23 mouse cellular contexts compared by ENCODE assay signal in genomic region chr9:41915571-41915970, GRCm38 (mm10).
DNase-seq lines count a peak whose midpoint lies in the region; ATAC-seq and TF ChIP-seq lines count a peak whose summit lies in the region.
"Had no signal": no experiment of that assay in that cellular context is flagged by ENCODE, and none has a peak within 500 bp of the region (broad histone marks: within the 10 kb centered on the region; RNA-seq: fewer than 3 reads in every experiment).

No protein-coding gene starts in this region.

- no peak for DNase-seq in hindbrain, embryonic 14.5 days (ENCODE audit: low spot score)
- no peak for DNase-seq in hindbrain, embryonic 10.5 days (ENCODE audit: low spot score)
- peak; percentile 56 for DNase-seq in brain, embryonic 14.5 days (ENCODE audit: low read depth)
- no peak for DNase-seq in midbrain, postnatal 0 days (ENCODE audit: low spot score)
- DNase-seq in spleen, postnatal 4 days (ENCODE audit: low spot score in 2 of 2) = no peak
- no peak for DNase-seq in right cerebral cortex, postnatal 4 days
- DNase-seq: adrenal gland, adult 2 months; cerebellum, postnatal 10 days; heart, postnatal 14 days; kidney, adult 9 months; kidney, postnatal 25 days; lung, adult 18-20 months; right cerebral cortex, postnatal 14 days; thymus, adult 18-20 months; thymus, postnatal 4 days had no signal

- no peak overlapping the region for H3K4me2 ChIP-seq in hindbrain, embryonic 14.5 days (replicated peaks)
- H3K4me2 ChIP-seq in forebrain, embryonic 16.5 days (ENCODE audit: low read length) = no peak overlapping the region
- H3K4me2 ChIP-seq in midbrain, postnatal 0 days (ENCODE audit: low read depth, low read length, poor library complexity, severe bottlenecking) = no peak overlapping the region
- H3K4me2 ChIP-seq: embryonic facial prominence, embryonic 13.5 days; heart, embryonic 11.5 days; intestine, embryonic 15.5 days; liver, embryonic 11.5 days; stomach, embryonic 15.5 days had no signal

- H3K36me3 ChIP-seq in hindbrain, embryonic 14.5 days (replicated peaks; ENCODE audit: control insufficient read depth, insufficient read depth) = no peaks in the 10 kb centered on the region
- no peaks in the 10 kb centered on the region for H3K36me3 ChIP-seq in hindbrain, embryonic 10.5 days
- H3K36me3 ChIP-seq in forebrain, embryonic 16.5 days (ENCODE audit: control insufficient read depth, insufficient read depth) = no peaks in the 10 kb centered on the region
- H3K36me3 ChIP-seq in midbrain, postnatal 0 days (ENCODE audit: insufficient read depth, low read length) = no peaks in the 10 kb centered on the region
- H3K36me3 ChIP-seq: embryonic facial prominence, embryonic 13.5 days; intestine, embryonic 15.5 days; stomach, embryonic 15.5 days had no signal

- no peak for TF ChIP-seq POLR2A in brain, embryonic 14.5 days (IDR thresholded peaks at IDR 0.05; ENCODE audit: borderline replicate concordance, extremely low read depth, insufficient read depth, insufficient read length, poor library complexity, severe bottlenecking)

- H3K27ac ChIP-seq in hindbrain, embryonic 14.5 days = peak overlapping the region; percentile 34; the same call in 1 of the 2 replicates
- no peak overlapping the region for H3K27ac ChIP-seq in hindbrain, embryonic 10.5 days
- peak overlapping the region; percentile 16 for H3K27ac ChIP-seq in forebrain, embryonic 16.5 days (ENCODE audit: low read length)
- peak overlapping the region; percentile 13; the same call in 1 of the 2 replicates for H3K27ac ChIP-seq in midbrain, postnatal 0 days (ENCODE audit: low read depth, low read length)
- H3K27ac ChIP-seq: embryonic facial prominence, embryonic 13.5 days; intestine, embryonic 15.5 days; stomach, embryonic 15.5 days had no signal

- H3K9me3 ChIP-seq in hindbrain, embryonic 14.5 days (ENCODE audit: control insufficient read depth, low read length) = no peaks in the 10 kb centered on the region
- no peaks in the 10 kb centered on the region for H3K9me3 ChIP-seq in hindbrain, embryonic 10.5 days
- no peaks in the 10 kb centered on the region for H3K9me3 ChIP-seq in forebrain, embryonic 16.5 days (ENCODE audit: control insufficient read depth, low read length)
- H3K9me3 ChIP-seq in midbrain, postnatal 0 days (ENCODE audit: low read length) = no peaks in the 10 kb centered on the region
- H3K9me3 ChIP-seq: embryonic facial prominence, embryonic 13.5 days; intestine, embryonic 15.5 days; megakaryocyte, embryonic 14.5 days; stomach, embryonic 15.5 days had no signal

- no peaks in the 10 kb centered on the region for H3K27me3 ChIP-seq in hindbrain, embryonic 14.5 days (ENCODE audit: control insufficient read depth, insufficient read depth, low read length)
- no peaks in the 10 kb centered on the region for H3K27me3 ChIP-seq in hindbrain, embryonic 10.5 days (ENCODE audit: insufficient read depth, poor library complexity, severe bottlenecking)
- H3K27me3 ChIP-seq in forebrain, embryonic 16.5 days (replicated peaks; ENCODE audit: control insufficient read depth, insufficient read depth, low read length) = no peaks in the 10 kb centered on the region
- no peaks in the 10 kb centered on the region for H3K27me3 ChIP-seq in midbrain, postnatal 0 days (ENCODE audit: insufficient read depth, low read length)
- H3K27me3 ChIP-seq: CH12.LX; embryonic facial prominence, embryonic 13.5 days; intestine, embryonic 15.5 days; megakaryocyte, embryonic 14.5 days; stomach, embryonic 15.5 days had no signal

- peaks cover 17% of the 10 kb centered on the region; the same call in 1 of the 2 replicates for H3K4me1 ChIP-seq in hindbrain, embryonic 14.5 days (replicated peaks; ENCODE audit: control insufficient read depth, insufficient read depth, low read length)
- peaks cover 23% of the 10 kb centered on the region for H3K4me1 ChIP-seq in hindbrain, embryonic 10.5 days (replicated peaks)
- peaks cover 30% of the 10 kb centered on the region for H3K4me1 ChIP-seq in forebrain, embryonic 16.5 days (replicated peaks; ENCODE audit: control insufficient read depth, insufficient read depth, low read length)
- no peaks in the 10 kb centered on the region for H3K4me1 ChIP-seq in midbrain, postnatal 0 days (ENCODE audit: insufficient read depth, low read length)
- H3K4me1 ChIP-seq: intestine, embryonic 15.5 days; megakaryocyte, embryonic 14.5 days had no signal

- no peak overlapping the region for H3K9ac ChIP-seq in hindbrain, embryonic 14.5 days
- H3K9ac ChIP-seq in forebrain, embryonic 16.5 days (replicated peaks; ENCODE audit: low read depth, low read length) = no peak overlapping the region
- no peak overlapping the region for H3K9ac ChIP-seq in midbrain, postnatal 0 days (replicated peaks; ENCODE audit: low read length, poor library complexity, severe bottlenecking)
- H3K9ac ChIP-seq: embryonic facial prominence, embryonic 13.5 days; intestine, embryonic 15.5 days; stomach, embryonic 15.5 days had no signal

- TF ChIP-seq CTCF in brain, embryonic 14.5 days (IDR thresholded peaks at IDR 0.05; ENCODE audit: borderline replicate concordance, extremely low read depth, insufficient read depth, insufficient read length) = no peak
- TF ChIP-seq CTCF in midbrain, postnatal 0 days (IDR thresholded peaks at IDR 0.05) = no peak; the same call in 1 of the 2 replicates

- no peak overlapping the region for H3K4me3 ChIP-seq in hindbrain, embryonic 14.5 days (replicated peaks; ENCODE audit: low read length)
- H3K4me3 ChIP-seq in hindbrain, embryonic 10.5 days = no peak overlapping the region
- H3K4me3 ChIP-seq in forebrain, embryonic 16.5 days (replicated peaks; ENCODE audit: low read length) = no peak overlapping the region
- H3K4me3 ChIP-seq in midbrain, postnatal 0 days (ENCODE audit: low read depth, low read length) = no peak overlapping the region
- H3K4me3 ChIP-seq: embryonic facial prominence, embryonic 13.5 days; intestine, embryonic 15.5 days; megakaryocyte, embryonic 14.5 days; stomach, embryonic 15.5 days had no signal

- WGBS in hindbrain, embryonic 14.5 days = 62% methylated on average over 8 of the region's 8 CpGs
- WGBS in hindbrain, embryonic 10.5 days = 81% methylated on average over 8 of the region's 8 CpGs
- WGBS in forebrain, embryonic 16.5 days = 37% methylated on average over 8 of the region's 8 CpGs
- WGBS in midbrain, postnatal 0 days = 66% methylated on average over 8 of the region's 8 CpGs

- no peak for ATAC-seq in hindbrain, embryonic 14.5 days (ENCODE audit: low FRiP score)
- no peak for ATAC-seq in forebrain, embryonic 16.5 days
- no peak for ATAC-seq in midbrain, postnatal 0 days (ENCODE audit: low FRiP score)
- ATAC-seq: intestine, embryonic 15.5 days had no signal
